Comparison of ENCODE assay signal across 8 mouse cellular contexts in the genomic region with DNA sequence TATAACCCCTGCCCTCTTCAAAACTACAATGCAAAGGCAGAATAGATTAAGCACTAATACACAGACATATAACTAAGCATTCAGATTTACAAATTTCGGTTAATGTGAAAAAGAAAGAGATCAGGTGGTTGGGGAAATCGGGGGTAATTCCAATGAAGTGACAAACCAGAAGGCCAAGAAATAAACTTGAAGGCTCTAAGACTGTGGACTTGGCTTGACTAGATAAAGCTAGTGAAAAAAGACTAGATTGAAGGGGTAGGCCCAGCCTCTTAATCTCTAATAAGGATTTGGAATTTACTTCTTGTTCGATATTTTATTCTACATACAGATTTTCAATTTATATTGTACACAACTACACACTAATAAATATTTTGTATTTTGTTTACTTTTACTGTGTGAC. TPM values are rescaled to one million over a fixed set of nuclear protein-coding genes. Genes with fewer than 3 reads are reported as not detected.
DNase-seq lines count a peak whose midpoint lies in the region; ATAC-seq and TF ChIP-seq lines count a peak whose summit lies in the region.

A gene (plus strand): TSS at position 301 of the 400 bp plus-strand sequence.

- TF ChIP-seq CTCF in gastrocnemius, adult 2 months (IDR thresholded peaks at IDR 0.05): no peak
- TF ChIP-seq CTCF in spleen, adult 2 months (IDR thresholded peaks at IDR 0.05; ENCODE audit: extremely low read depth, insufficient read depth, insufficient read length, insufficient replicate concordance): no peak

- peaks cover 2% of the 10 kb centered on the region; the same call in 1 of the 2 replicates for H3K4me1 ChIP-seq in spleen, adult 2 months (ENCODE audit: control insufficient read depth, insufficient read depth, insufficient read length)
- peaks cover 8% of the 10 kb centered on the region for H3K4me1 ChIP-seq in limb, embryonic 12.5 days (replicated peaks)
- 0 out of 2 replicates have a peak, but pooled peaks cover 2% of the 10 kb centered on the region for H3K4me1 ChIP-seq in stomach, embryonic 16.5 days (ENCODE audit: control insufficient read depth, insufficient read depth, low read length)

- 82% methylated on average over 3 of the region's 3 CpGs for WGBS in spleen, adult 2 months
- WGBS in limb, embryonic 12.5 days: 72% methylated on average over 3 of the region's 3 CpGs
- WGBS in stomach, embryonic 16.5 days: 83% methylated on average over 3 of the region's 3 CpGs

- H3K9ac ChIP-seq in limb, embryonic 12.5 days (replicated peaks): peak within 1 kb of the TSS; percentile 73
- H3K9ac ChIP-seq in stomach, embryonic 16.5 days (ENCODE audit: low read length): peak within 1 kb of the TSS; percentile 80

- H3K4me3 ChIP-seq in gastrocnemius, adult 2 months: peak within 1 kb of the TSS; percentile 88
- peak within 1 kb of the TSS; percentile 52; the same call in 1 of the 2 replicates for H3K4me3 ChIP-seq in spleen, adult 2 months (ENCODE audit: extremely low read depth, insufficient read depth, insufficient read length)
- H3K4me3 ChIP-seq in limb, embryonic 12.5 days (replicated peaks): peak within 1 kb of the TSS; percentile 76
- H3K4me3 ChIP-seq in stomach, embryonic 16.5 days (replicated peaks; ENCODE audit: low read length): peak within 1 kb of the TSS; percentile 87

- no peaks in the 10 kb centered on the region for H3K36me3 ChIP-seq in spleen, adult 2 months (ENCODE audit: control insufficient read depth, insufficient read depth, low read length)
- no peaks in the 10 kb centered on the region for H3K36me3 ChIP-seq in limb, embryonic 12.5 days
- no peaks in the 10 kb centered on the region for H3K36me3 ChIP-seq in stomach, embryonic 16.5 days (ENCODE audit: control insufficient read depth, insufficient read depth, low read length)

- no peak for ATAC-seq in limb, embryonic 12.5 days (ENCODE audit: insufficient number of reproducible peaks, insufficient read depth, low FRiP score, low TSS enrichment, low read depth)
- no peak for ATAC-seq in stomach, embryonic 16.5 days (ENCODE audit: insufficient read depth, low FRiP score)

- no peak for DNase-seq in gastrocnemius, adult 2 months
- DNase-seq in gastrocnemius, postnatal 10 days: no peak
- no peak for DNase-seq in spleen, adult 2 months (ENCODE audit: low read depth in 1 of 2, low spot score in 2 of 2)
- no peak for DNase-seq in spleen, postnatal 14 days (ENCODE audit: low spot score in 2 of 2)
- DNase-seq in gastrocnemius, adult 18-20 months (ENCODE audit: low spot score): no peak
- DNase-seq in right cerebral cortex, adult 18-20 months: no peak

- peak within 1 kb of the TSS; percentile 81 for H3K27ac ChIP-seq in gastrocnemius, adult 2 months
- H3K27ac ChIP-seq in spleen, adult 2 months (ENCODE audit: insufficient read depth, low read length): no peak within 1 kb of the TSS
- 0 out of 2 replicates have a peak within 1 kb of the TSS, but pooled peaks have one; percentile 17 for H3K27ac ChIP-seq in limb, embryonic 12.5 days
- peak within 1 kb of the TSS; percentile 81 for H3K27ac ChIP-seq in stomach, embryonic 16.5 days (ENCODE audit: low read length)

- peaks cover 16% of the 10 kb centered on the region for H3K27me3 ChIP-seq in spleen, adult 2 months (ENCODE audit: control insufficient read depth, insufficient read depth, low read length)
- peaks cover 25% of the 10 kb centered on the region for H3K27me3 ChIP-seq in limb, embryonic 12.5 days
- H3K27me3 ChIP-seq in stomach, embryonic 16.5 days (ENCODE audit: control insufficient read depth, insufficient read depth, low read length): 0 out of 2 replicates have a peak, but pooled peaks cover 3% of the 10 kb centered on the region

- no peaks in the 10 kb centered on the region for H3K9me3 ChIP-seq in limb, embryonic 12.5 days
- no peaks in the 10 kb centered on the region for H3K9me3 ChIP-seq in stomach, embryonic 16.5 days (replicated peaks; ENCODE audit: control insufficient read depth, low read length)

- intact Hi-C loops in gastrocnemius, adult 2 months (cut with DNase I): no loop called here

- H3K4me2 ChIP-seq in limb, embryonic 12.5 days: peak within 1 kb of the TSS; percentile 83
- peak within 1 kb of the TSS; percentile 68 for H3K4me2 ChIP-seq in stomach, embryonic 16.5 days (ENCODE audit: low read depth, low read length)

- no peak for TF ChIP-seq POLR2A in spleen, adult 2 months (IDR thresholded peaks at IDR 0.05; ENCODE audit: low read depth, low read length)

RNA-seq across cellular contexts. Expression of the gene that starts here (rescaled TPM):
- 1 to 10 TPM in 1 of 2 experiments, under 1 TPM in 1; 0.43 to 2.3 TPM for total RNA-seq in gastrocnemius, adult 2 months (2021)
- total RNA-seq in gastrocnemius, postnatal 10 days (2021): 1 to 10 TPM; 4.3 to 8.6 TPM
- 0.33 and 0.42 TPM in 2 replicates for polyA plus RNA-seq in spleen, adult 2 months (2012; rRNA removed)
- 7.0 and 8.2 TPM in 2 replicates for polyA plus RNA-seq in limb, embryonic 12.5 days (2016; fragmentation: Nextera tagmentation; extraction: Ambion mirVana)
- 10.4 and 12.2 TPM in 2 replicates for polyA plus RNA-seq in stomach, embryonic 16.5 days (2015; fragmentation: Nextera tagmentation; extraction: Ambion mirVana)
- under 1 TPM; 0.53 to 0.62 TPM for total RNA-seq in gastrocnemius, adult 18-20 months (2021)
